Mouse (Mus musculus) embryonic facial prominence, embryonic 15.5 days (tissue): ENCODE results near the gene Fam129a. TPM values are rescaled to one million over a fixed set of nuclear protein-coding genes. Genes with fewer than 3 reads are reported as not detected.

Experiments
- polyA plus RNA-seq: library from polyadenylated mRNA; unstranded; fragments of >200 nt; fragmentation: Nextera tagmentation; extraction: Ambion mirVana; gene quantifications from 2 replicates; pipeline ENCODE4 v1.2.1, GENCODE M21; 2015

Fam129a gene
- polyA plus RNA-seq, 1 experiment from 2014 or later, result 18.9 TPM

Other genes starting within 250 kb of the Fam129a start
- gene Ivns1abp, start 226.7 kb upstream of the Fam129a start, polyA plus RNA-seq, result 256 and 268 TPM in 2 replicates
- gene Swt1, start 142.7 kb upstream of the Fam129a start, polyA plus RNA-seq, result 24.2 and 26.7 TPM in 2 replicates
- 44.9 and 48.2 TPM in 2 replicates for gene Trmt1l, start 142.6 kb upstream of the Fam129a start, polyA plus RNA-seq
- 80.1 and 83.8 TPM in 2 replicates for gene Rnf2, start 70.2 kb upstream of the Fam129a start, polyA plus RNA-seq
- gene Edem3, start 184.2 kb downstream of the Fam129a start, polyA plus RNA-seq, result 15.7 and 16.4 TPM in 2 replicates